Mouse (Mus musculus) CH12.LX (cell line): Measurements from ENCODE around the gene Vmn1r37. TPM values are rescaled to one million over a fixed set of nuclear protein-coding genes. Genes with fewer than 3 reads are reported as not detected.
"Not testable (repeated sequence)": the region's sequence is repeated elsewhere in the genome, so short reads cannot be mapped to it uniquely, and the experiment has no call there.

Source experiments
- DNase-seq: peaks from one replicate; pipeline ENCODE4 v3.0.0-alpha.2; 2013; ENCODE audit errors: extremely low read depth
- H3K27ac ChIP-seq: 2 replicates; pipeline ENCODE4 v1.5.1; 2012; ENCODE audit warnings: low read depth, mild to moderate bottlenecking, control low read depth, moderate library complexity; ENCODE audit not compliant: insufficient read depth
- H3K27me3 ChIP-seq: replicated peaks from 2 replicates; pipeline ENCODE3; 2012; ENCODE audit warnings: inconsistent platforms
- H3K36me3 ChIP-seq, 2 experiments: replicated peaks in 1 of 2; 2 replicates each; pipeline versions ENCODE3 to v1.6.1; 2012; ENCODE audit warnings: inconsistent platforms in 1 of 2, low read length in 1 of 2, mild to moderate bottlenecking in 1 of 2, mixed read lengths in 1 of 2, moderate library complexity in 1 of 2; ENCODE audit not compliant: control insufficient read depth in 1 of 2, insufficient read depth in 1 of 2
- H3K4me1 ChIP-seq, 2 experiments: 2 replicates each; pipeline ENCODE4 v1.6.1; 2012; ENCODE audit warnings: inconsistent platforms in 1 of 2, moderate library complexity in 1 of 2; ENCODE audit not compliant: insufficient read depth in 2 of 2, control insufficient read depth in 1 of 2
- H3K4me2 ChIP-seq: 2 replicates; pipeline ENCODE4 v1.6.1; 2012; ENCODE audit warnings: low read depth, mild to moderate bottlenecking, control low read depth; ENCODE audit not compliant: poor library complexity, insufficient read depth, severe bottlenecking
- H3K4me3 ChIP-seq, 3 experiments: fragments of 150-350 bp in 1 of 3; sonication (generic) in 1 of 3; replicated peaks in 1 of 3; 2 replicates each; pipeline versions ENCODE3 to v1.5.1; 2011 to 2012; ENCODE audit warnings: low read depth in 2 of 3, low read length in 2 of 3, mild to moderate bottlenecking in 2 of 3, moderate library complexity in 2 of 3, control low read depth in 1 of 3, improper control_type of control experiment in 1 of 3, inconsistent platforms in 1 of 3, mixed read lengths in 1 of 3; ENCODE audit not compliant: poor library complexity in 1 of 3
- H3K79me2 ChIP-seq: replicated peaks from 2 replicates; pipeline ENCODE4 v1.6.1; 2012; ENCODE audit warnings: mild to moderate bottlenecking, moderate library complexity; ENCODE audit not compliant: control insufficient read depth, poor library complexity, insufficient read depth, severe bottlenecking; ENCODE audit errors: extremely low read depth
- H3K9ac ChIP-seq: 2 replicates; pipeline ENCODE4 v1.6.1; 2012; ENCODE audit warnings: low read depth, mild to moderate bottlenecking, control low read depth, moderate library complexity; ENCODE audit not compliant: insufficient read depth
- H3K9me3 ChIP-seq: replicated peaks from 2 replicates; pipeline ENCODE3; 2012; ENCODE audit warnings: low read length, inconsistent platforms, mixed read lengths
- ELF1 ChIP-seq: IDR thresholded peaks from 2 replicates; pipeline ENCODE4 v1.6.1; 2014; ENCODE audit warnings: low read depth, mild to moderate bottlenecking, inconsistent platforms, low read length, improper control_type of control experiment
- ETS1 ChIP-seq: conservative IDR thresholded peaks from 2 replicates; pipeline ENCODE4 v1.6.1; 2012; ENCODE audit warnings: low read depth, mild to moderate bottlenecking, inconsistent platforms, low read length, improper control_type of control experiment, moderate library complexity
- GABPA ChIP-seq: IDR thresholded peaks from 2 replicates; pipeline ENCODE4 v1.6.1; 2012; ENCODE audit warnings: low read depth, low read length, improper control_type of control experiment, inconsistent platforms; ENCODE audit not compliant: insufficient replicate concordance
- MAFK ChIP-seq: IDR thresholded peaks from 2 replicates; pipeline ENCODE4 v1.6.1; 2011; ENCODE audit warnings: low read length, improper control_type of control experiment; ENCODE audit not compliant: insufficient replicate concordance
- MEF2A ChIP-seq: IDR thresholded peaks from 2 replicates; pipeline ENCODE4 v1.6.1; 2014; ENCODE audit warnings: low read depth, mild to moderate bottlenecking, inconsistent platforms, low read length, improper control_type of control experiment, borderline replicate concordance
- POLR2AphosphoS2 ChIP-seq: IDR thresholded peaks from 2 replicates; pipeline ENCODE4 v1.6.1; 2011; ENCODE audit warnings: low read depth, low read length, improper control_type of control experiment
- RAD21 ChIP-seq: IDR thresholded peaks from 2 replicates; pipeline ENCODE4 v1.6.1; 2011; ENCODE audit warnings: low read depth, mild to moderate bottlenecking, low read length, improper control_type of control experiment, moderate library complexity
- RCOR1 ChIP-seq: conservative IDR thresholded peaks from 2 replicates; pipeline ENCODE4 v1.6.1; 2012; ENCODE audit warnings: low read depth, mild to moderate bottlenecking, inconsistent platforms, low read length, improper control_type of control experiment
- SMC3 ChIP-seq: IDR thresholded peaks from 2 replicates; pipeline ENCODE4 v1.6.1; 2011; ENCODE audit warnings: low read depth, low read length, improper control_type of control experiment
- TCF12 ChIP-seq: IDR thresholded peaks from 2 replicates; pipeline ENCODE4 v1.6.1; 2014; ENCODE audit warnings: low read depth, mild to moderate bottlenecking, inconsistent platforms, low read length, improper control_type of control experiment
- UBTF ChIP-seq: IDR thresholded peaks from 2 replicates; pipeline ENCODE4 v1.6.1; 2012; ENCODE audit warnings: low read depth, mild to moderate bottlenecking, inconsistent platforms, low read length, improper control_type of control experiment, moderate library complexity
- USF1 ChIP-seq: IDR thresholded peaks from 2 replicates; pipeline ENCODE4 v1.6.1; 2014; ENCODE audit warnings: low read depth, mild to moderate bottlenecking, inconsistent platforms, low read length, improper control_type of control experiment
- USF2 ChIP-seq: conservative IDR thresholded peaks from 2 replicates; pipeline ENCODE4 v1.6.1; 2011; ENCODE audit warnings: low read depth, low read length, improper control_type of control experiment
- ZMIZ1 ChIP-seq: IDR thresholded peaks from 2 replicates; pipeline ENCODE4 v1.6.1; 2012; ENCODE audit warnings: low read depth, mild to moderate bottlenecking, inconsistent platforms, low read length, improper control_type of control experiment
- dilution Hi-C: fragments of 300-500 bp; cut with MboI; formaldehyde crosslinking; loops from 2 replicates; pipeline ENCODE4 v1.14.3; 2020; ENCODE audit warnings: low sequenced_read_pairs; ENCODE audit not compliant: extremely low pct_unique_long_range_greater_than_20kb, extremely low pct_ligation_motif_present
- in situ Hi-C: fragments of 300-500 bp; cut with MboI; formaldehyde crosslinking; loops from 3 replicates; pipeline ENCODE4 v1.14.3; 2019; ENCODE audit warnings: low sequenced_read_pairs, low pct_ligation_motif_present, low pct_unique_long_range_greater_than_20kb, mixed read lengths
- polyA plus RNA-seq: library from polyadenylated mRNA; unstranded; fragments of >175 nt; gene quantifications from 2 replicates; pipeline ENCODE4 v1.2.1, GENCODE M21; 2012; ENCODE audit warnings: low read depth; ENCODE audit not compliant: insufficient read length
- total RNA-seq, 2 experiments: library from RNA; depleted of rRNA; stranded (reverse); fragments of 300-350 nt in 1 of 2; fragments of >200 nt in 1 of 2; gene quantifications; 2 replicates each; pipeline ENCODE4 v1.2.3; 2012 to 2014

Vmn1r37 gene
- total RNA-seq (2012; rRNA removed) (not detected in 2 replicates), total RNA-seq (2014; rRNA removed) (not detected in 2 replicates), polyA plus RNA-seq (not detected in 2 replicates)

GRCm38 (mm10) chr6:66729082-66729481 is at the start of gene Vmn1r37:
Gene Vmn1r37 (plus strand): TSS chr6:66729382.
- H3K79me2 ChIP-seq, H3K4me3 ChIP-seq, in situ Hi-C loops, H3K9ac ChIP-seq, H3K4me2 ChIP-seq, H3K9me3 ChIP-seq, H3K27ac ChIP-seq, H3K27me3 ChIP-seq, H3K36me3 ChIP-seq, H3K4me1 ChIP-seq, dilution Hi-C loops, DNase-seq: not testable (repeated sequence)

DNA sequence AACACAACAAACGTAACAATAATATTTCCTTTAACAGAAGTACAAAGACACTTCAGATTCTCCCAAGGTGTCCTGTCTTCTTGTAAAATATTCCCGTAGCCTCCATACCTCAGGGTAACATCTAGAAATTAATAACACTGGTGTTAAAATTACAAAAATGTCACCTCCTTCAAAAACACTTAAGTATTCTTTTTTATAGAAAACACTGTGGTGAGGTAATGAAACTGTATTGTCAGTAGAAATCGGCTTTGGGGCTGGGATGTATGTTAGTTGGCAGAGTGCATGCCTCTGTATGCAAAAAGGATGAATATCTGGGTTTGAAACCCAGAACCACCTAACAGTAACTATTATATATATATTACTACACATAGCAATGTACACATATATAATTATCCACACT is 43.4 kb upstream of the Vmn1r37 start, which contains the start of gene Vmn1r35:
Gene Vmn1r35 (minus strand): TSS at position 101 of the 400 bp plus-strand sequence.
- H3K9me3 ChIP-seq: no peaks in the 10 kb centered on the region
- TF ChIP-seq RAD21: no peak
- TF ChIP-seq RCOR1: no peak
- no peak for TF ChIP-seq SMC3
- TF ChIP-seq GABPA: no peak
- TF ChIP-seq TCF12: no peak
- TF ChIP-seq MAFK: no peak
- TF ChIP-seq UBTF: no peak
- no peak for TF ChIP-seq ELF1
- TF ChIP-seq POLR2AphosphoS2: no peak
- no peak for TF ChIP-seq ZMIZ1
- no peak for TF ChIP-seq MEF2A
- no peak for TF ChIP-seq USF1
- TF ChIP-seq ETS1: no peak
- TF ChIP-seq, all 38 proteins: peak for 0
- H3K4me1 ChIP-seq: no peaks in the 10 kb centered on the region
- H3K4me3 ChIP-seq: no peak within 1 kb of the TSS
- H3K4me2 ChIP-seq: no peak within 1 kb of the TSS
- H3K79me2 ChIP-seq: no peaks in the 10 kb centered on the region
- no peak for DNase-seq
- H3K27me3 ChIP-seq: no peaks in the 10 kb centered on the region
- no peaks in the 10 kb centered on the region for H3K36me3 ChIP-seq
- dilution Hi-C loops (no loop called here), in situ Hi-C loops (no loop called here)
- no peak within 1 kb of the TSS for H3K9ac ChIP-seq
- H3K27ac ChIP-seq: no peak within 1 kb of the TSS

GRCm38 (mm10) chr6:66708901-66709300 is 20.3 kb upstream of the Vmn1r37 start:
- H3K27me3 ChIP-seq: no peaks in the 10 kb centered on the region
- DNase-seq: no peak
- no peaks in the 10 kb centered on the region for H3K79me2 ChIP-seq
- no peak overlapping the region for H3K4me2 ChIP-seq
- dilution Hi-C loops: no loop called here
- H3K27ac ChIP-seq: no peak overlapping the region
- TF ChIP-seq USF2 (no peak), POLR2AphosphoS2 (no peak)
- no peak overlapping the region for H3K4me3 ChIP-seq
- no peak overlapping the region for H3K9ac ChIP-seq
- H3K4me1 ChIP-seq: no peaks in the 10 kb centered on the region
- in situ Hi-C loops: no loop called here
- no peaks in the 10 kb centered on the region for H3K36me3 ChIP-seq
- no peaks in the 10 kb centered on the region for H3K9me3 ChIP-seq
